Mouse (Mus musculus): Measurements from ENCODE around the gene Itga3.

Gene Itga3

GRCm38 (mm10) chr11:95000548-95000947 lies 76.1 kb downstream of the Itga3 start:
- DNase-seq: no peak

GRCm38 (mm10) chr11:95000128-95000527 lies 76.5 kb downstream of the Itga3 start:
- no peak for DNase-seq

DNA sequence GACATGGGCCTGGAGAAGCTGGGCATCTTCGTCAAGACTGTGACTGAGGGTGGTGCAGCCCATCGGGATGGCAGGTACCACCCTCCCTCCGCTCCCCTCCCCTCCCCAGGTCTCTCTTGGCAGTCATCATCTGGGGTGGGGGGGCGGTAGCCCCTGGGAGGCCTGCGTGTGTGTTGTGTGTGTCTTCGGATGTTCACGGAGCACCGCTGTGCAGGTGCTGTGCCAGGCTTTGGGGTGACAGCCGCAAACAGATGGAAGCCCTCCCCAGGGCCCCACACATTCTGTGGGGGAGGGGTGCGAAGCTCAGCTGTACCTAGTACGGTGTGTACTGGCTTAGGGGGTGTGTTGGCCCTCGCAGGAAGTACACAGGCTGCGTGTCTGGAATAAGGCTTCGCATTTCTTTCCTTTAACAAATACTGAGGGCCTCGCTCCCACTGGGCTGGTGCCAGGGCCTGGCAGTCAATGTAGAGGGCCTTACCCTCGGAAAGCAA lies 78.5 kb downstream of the Itga3 start:
- DNase-seq: peak; percentile 80

- DNase-seq: no peak
Measured at GRCm38 (mm10) chr11:94997596-94997995, 79.0 kb downstream of the Itga3 start.

- DNase-seq: no peak
Measured at GRCm38 (mm10) chr11:94996984-94997383, 79.6 kb downstream of the Itga3 start.

GRCm38 (mm10) chr11:94996101-94996500 lies 80.5 kb downstream of the Itga3 start:
- no peak for DNase-seq

DNA sequence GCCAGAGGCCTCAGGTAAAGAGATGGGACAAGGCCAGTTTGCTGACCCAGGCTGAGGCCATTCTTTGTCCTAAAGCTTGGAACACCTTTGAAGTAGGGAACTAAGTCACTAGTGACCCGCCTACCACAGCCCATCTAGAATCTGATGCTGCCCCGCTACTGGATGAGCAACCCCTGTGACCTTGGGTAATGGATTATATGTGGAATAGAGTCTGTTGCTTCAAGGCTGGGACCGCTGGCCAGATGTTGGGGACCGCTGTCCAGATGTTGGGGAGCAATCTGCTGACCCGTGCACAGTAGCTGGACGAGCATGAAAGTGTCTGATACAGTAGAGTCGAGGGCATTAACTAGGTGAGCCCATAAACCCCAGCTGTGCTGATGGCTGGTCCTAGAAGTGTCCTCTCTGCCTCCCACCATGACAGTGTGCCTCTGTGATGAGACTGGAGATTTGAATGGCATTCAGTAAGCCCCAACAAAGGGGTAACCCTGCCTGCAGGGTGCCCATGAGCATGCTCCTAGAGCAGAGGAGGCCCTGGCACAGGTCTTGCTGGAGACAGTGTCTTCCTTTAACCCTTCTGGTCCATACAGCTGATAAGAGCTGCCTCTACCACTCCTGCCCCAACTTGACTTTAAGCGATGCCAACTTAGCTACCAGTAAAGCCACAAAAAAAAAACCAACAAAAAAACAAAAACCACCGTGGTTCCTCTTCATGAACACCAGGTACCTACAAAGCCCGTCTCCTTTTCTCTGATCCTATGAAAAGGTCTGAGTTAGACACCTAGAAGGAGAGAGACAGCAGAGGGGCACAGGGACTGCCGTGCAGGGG lies 81.4 kb downstream of the Itga3 start:
- no peak for DNase-seq
